Mouse (Mus musculus): Measurements from ENCODE around the gene Tatdn2.

Tatdn2 gene

GRCm38 (mm10) chr6:113668287-113669154 lies 28.3 kb upstream of the Tatdn2 start:
- in situ Hi-C loops (cut with MboI, MseI) = loop anchor here (10.0 to 25.0 kb wide), 2 partner anchors 1244 to 1246 kb away; no protein-coding TSS in a partner anchor

- in situ Hi-C loops (cut with MboI, MseI) = loop anchor here (5.0 to 25.0 kb wide), 3 partner anchors 33 to 1245 kb away; partner anchors contain the start of gene Irak2 (in 1 of the 2)
These were observed 27.0 kb upstream of the Tatdn2 start for GRCm38 (mm10) chr6:113669821-113670220.

GRCm38 (mm10) chr6:113672029-113672428 lies 24.8 kb upstream of the Tatdn2 start:
- in situ Hi-C loops (cut with MboI, MseI) = loop anchor here in 1 of 2 experiments (5.0 to 25.0 kb wide), 2 partner anchors 35 to 1240 kb away; partner anchors contain the start of gene Irak2

DNA sequence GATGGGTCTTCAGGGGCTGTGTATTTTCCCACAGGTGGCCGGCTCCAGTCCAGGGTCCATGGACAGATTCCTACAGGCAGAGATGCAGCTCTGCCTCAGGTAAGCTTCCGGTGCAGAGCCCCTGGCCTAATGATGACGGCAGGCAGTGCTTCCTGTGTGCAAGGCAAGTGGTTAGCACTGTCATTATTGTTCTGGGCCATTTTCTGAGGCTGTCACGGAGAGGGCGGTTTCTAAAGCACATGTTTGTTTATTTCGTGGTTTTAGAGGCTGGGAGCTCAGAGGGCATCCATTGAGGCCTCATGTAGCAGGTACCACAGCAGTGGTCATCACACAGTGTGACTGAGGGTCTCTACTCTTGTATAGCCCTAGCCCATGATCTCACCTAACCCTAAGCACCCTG lies 23.9 kb upstream of the Tatdn2 start:
- in situ Hi-C loops (cut with MboI, MseI) = loop anchor here in 1 of 2 experiments (5.0 to 25.0 kb wide), 2 partner anchors 36 to 1239 kb away; partner anchors contain the start of gene Irak2

- in situ Hi-C loops (cut with MboI, MseI) = no loop called here
These were observed 21.6 kb upstream of the Tatdn2 start for GRCm38 (mm10) chr6:113675234-113675633.

- in situ Hi-C loops (cut with MboI, MseI) = no loop called here
These were observed 20.9 kb upstream of the Tatdn2 start for GRCm38 (mm10) chr6:113675991-113676390.

DNA sequence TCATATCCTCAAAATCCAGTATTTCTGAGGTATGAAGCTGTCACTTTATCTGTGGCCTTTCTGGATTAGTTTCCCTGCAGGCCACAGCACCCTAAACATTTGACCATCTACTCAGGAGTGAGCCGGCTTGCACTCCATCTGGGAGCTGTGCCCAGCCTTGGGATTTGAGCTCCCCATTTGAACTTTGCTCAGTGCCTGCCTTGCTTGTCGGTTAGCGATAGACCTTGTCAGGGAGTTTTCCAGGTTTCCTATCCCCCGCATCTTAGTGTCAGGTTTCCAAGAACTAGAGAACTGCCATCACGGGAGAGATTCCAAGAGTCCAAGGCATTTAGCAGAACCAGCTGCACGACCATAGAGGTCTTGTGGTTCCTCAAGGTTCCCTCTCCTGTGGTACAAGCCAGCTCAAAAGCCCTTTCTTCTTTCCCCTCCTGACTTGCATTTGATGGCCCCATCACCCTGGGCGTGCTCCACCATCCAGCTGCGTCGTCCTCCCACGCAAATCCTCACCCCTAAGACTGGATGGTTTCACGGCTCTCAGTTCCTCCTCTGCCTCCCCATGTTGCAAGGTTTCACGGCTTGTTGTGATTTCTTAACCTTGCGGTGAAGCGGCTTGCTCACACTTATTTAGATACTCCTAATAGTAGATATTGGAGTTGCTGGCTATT lies 19.6 kb upstream of the Tatdn2 start:
- in situ Hi-C loops (cut with MboI, MseI) = no loop called here

DNA sequence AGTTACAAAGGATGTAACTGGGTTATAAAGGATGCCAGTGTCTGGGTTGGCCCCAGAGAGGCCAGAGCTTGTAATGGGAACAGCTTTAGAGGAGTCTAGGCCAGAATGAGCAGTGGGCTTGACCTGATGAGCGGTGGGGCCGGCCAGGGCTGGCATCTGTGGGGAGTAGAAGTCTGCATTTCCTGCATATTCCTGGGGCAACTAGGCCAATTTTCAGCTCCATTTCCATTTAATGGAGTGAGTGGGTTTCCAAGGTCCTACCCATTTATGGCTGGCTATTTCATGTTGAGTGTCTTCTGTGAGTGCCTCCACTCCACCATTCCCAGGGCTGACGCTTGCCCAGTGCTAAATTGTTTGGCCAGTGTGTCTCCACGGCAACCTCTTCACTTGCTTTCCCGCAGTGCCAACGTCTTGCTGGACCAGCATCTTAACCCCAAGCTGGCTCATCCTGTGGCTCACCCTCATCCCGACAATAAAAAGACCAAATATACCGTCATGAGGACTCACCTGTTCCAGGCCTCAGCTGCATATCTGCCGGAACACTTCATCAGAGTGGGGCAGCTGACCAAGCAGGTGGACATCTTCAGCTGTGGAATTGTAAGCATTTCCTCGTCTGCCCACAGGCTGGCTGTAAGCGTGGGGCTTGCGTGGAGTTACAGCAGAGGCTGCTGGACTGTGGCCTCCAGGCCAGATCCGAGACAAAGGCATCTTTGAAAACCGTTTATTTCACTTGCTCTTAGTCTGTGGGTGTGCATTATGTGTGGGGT lies 18.4 kb upstream of the Tatdn2 start:
- in situ Hi-C loops (cut with MboI, MseI) = no loop called here

DNA sequence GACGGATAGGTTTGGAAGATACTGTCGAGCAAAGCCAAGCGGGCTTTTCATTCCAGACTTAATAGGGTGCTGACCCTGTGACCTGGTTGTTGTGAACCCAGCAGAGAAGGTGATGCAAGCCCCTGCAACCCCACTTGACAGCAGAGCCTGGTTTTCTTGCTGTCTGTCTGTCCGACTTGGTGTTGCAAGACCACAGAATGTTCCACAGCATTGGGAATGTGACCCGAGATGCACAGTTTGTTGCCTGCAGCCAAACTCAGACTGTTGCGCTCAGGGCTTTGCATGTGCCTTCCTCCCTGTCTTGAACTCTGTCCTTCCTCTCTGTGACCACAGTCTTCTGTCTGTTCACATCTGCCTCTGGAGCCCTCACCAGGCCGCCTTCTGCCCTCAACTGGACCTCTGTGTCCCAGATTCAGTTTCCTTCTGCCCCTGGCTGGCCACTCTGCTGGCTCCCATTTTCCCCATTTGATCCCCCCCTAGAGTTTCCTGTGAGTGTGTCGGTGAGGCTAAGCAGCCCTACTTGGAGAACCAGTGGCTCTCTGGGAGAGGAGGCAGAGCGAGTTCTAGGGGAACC lies 16.8 kb upstream of the Tatdn2 start:
- in situ Hi-C loops (cut with MboI, MseI) = loop anchor here in 1 of 2 experiments (10.0 kb wide), 1 partner anchor 45 kb away; the partner anchor contains the start of gene Irak2

DNA sequence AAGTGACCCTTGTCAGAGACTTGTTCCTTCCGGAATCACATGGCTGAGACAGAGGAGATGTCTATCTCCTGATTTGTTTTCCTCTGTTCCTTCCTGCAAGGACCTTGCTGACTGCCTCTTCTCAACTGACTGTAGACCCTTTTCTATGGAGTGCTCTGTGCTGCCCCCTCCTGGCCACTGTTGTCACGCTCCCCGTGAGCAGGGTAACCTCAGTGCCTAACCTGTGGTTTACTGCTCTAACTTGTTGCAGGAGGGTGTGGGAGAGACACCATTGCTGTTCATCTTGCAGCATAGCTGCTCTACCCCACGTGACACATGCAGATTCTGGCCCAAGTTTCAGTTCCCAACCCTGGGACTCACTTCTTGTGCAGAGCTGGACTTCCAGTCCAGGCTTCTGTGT lies 15.6 kb upstream of the Tatdn2 start:
- in situ Hi-C loops (cut with MboI, MseI) = loop anchor here in 1 of 2 experiments (10.0 kb wide), 1 partner anchor 46 kb away; the partner anchor contains the start of gene Irak2

DNA sequence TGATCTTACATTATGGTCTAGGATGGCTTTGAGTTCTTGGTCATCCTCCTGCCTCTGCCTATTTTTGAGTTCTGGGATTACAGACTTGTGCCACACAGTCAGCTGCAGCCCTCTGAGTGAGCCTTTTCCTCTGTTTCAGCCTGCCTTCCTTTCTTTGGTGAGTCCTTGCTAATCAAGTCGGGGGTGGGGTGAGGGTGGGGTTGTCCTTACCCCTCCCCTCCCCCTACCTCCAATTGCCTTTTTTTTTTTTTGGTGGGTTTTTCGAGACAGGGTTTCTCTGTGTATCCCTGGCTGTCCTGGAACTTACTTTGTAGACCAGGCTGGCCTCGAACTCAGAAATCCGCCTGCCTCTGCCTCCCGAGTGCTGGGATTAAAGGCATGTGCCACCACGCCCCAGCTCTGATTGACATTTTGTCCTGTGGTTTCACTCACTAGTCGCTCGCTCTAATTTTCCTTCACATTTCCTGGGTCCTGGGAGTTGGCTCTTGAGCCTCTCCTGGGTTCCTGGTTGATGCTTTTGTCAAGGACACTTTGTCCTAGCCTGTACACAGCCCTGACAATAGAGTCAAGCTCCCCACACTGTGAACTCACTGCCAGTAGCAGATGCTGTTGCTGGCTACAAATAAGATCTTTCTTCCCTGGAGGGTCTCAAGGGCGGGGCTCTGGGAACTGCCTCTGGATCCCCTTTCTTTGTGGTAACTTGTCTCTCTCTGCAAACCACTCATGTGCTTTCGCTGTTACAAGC lies 13.6 kb upstream of the Tatdn2 start:
- in situ Hi-C loops (cut with MboI, MseI) = loop anchor here in 1 of 2 experiments (10.0 kb wide), 1 partner anchor 48 kb away; the partner anchor contains the start of gene Irak2

DNA sequence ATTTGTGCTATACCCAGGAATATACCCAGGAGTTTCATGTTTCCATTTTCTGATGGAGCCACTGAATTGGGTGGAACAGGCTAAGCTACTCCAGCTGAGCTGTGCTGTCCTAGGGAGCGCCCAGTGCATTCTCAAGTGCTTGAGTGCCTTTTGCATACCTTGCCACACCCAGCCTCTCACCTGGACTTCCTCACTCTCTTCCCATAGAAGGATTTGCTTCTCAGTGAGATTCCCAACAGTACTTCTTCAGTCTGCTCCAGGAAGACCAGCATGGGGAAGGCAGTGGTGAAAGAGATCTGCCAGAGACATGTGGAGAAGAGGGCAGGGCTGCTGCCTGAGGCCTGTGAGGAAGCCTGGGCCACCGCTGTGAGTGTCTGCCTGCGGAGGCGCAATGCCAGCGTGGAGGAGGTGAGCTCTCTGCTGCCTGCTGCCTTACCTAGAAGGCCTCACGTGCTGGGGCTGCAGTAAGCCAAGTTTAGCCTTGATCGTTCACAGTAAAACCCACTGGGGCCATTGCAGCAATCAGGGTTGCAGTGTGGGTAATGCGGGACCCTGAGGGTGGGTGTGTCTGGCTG lies 10.2 kb upstream of the Tatdn2 start:
- in situ Hi-C loops (cut with MboI, MseI) = loop anchor here in 1 of 2 experiments (10.0 kb wide), 1 partner anchor 52 kb away; the partner anchor contains the start of gene Irak2

- in situ Hi-C loops (cut with MboI, MseI) = no loop called here
These were observed 6.8 kb upstream of the Tatdn2 start for GRCm38 (mm10) chr6:113690008-113690399.

GRCm38 (mm10) chr6:113690400-113691083 lies 6.3 kb upstream of the Tatdn2 start:
- in situ Hi-C loops (cut with MboI, MseI) = no loop called here

DNA sequence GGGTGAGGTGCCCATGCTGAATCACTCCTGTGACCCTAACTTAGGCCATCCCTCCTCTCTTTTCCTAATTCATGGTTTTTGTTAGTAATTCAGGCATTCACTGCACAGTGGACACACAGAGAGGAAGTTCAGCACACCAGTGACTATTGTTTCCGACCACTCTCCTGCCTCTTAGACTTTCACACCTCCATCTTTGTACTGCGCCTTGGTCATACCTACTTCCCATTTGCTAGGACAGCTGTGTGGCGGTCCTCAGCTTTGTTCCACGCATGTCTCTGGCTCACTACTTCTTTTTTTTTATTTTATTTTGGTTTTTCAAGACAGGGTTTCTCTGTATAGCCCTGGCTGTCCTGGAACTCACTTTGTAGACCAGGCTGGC lies 5.8 kb upstream of the Tatdn2 start:
- in situ Hi-C loops (cut with MboI, MseI) = no loop called here

DNA sequence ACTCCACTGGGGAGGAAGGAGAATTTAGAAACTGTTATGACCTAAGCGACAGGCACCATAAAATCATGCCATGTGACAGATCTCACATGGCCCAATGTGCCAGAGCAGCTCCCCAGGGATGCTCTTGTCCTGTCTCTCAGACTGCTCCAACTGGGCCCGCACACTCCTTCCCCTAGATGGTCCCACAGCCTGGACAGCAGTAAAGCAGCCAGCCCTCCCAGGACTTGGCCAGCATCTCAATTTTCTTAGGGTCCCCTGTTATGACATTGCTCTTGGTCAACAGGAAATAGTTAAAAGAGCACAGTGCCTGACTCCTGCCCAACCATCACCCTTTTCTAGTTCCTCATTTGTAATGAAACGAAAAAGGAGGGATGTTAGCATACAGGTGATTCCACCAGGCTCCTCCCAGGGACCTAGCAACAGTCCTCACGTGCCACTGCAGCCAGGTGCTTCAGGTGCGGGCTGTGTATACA lies 4.2 kb upstream of the Tatdn2 start:
- in situ Hi-C loops (cut with MboI, MseI) = no loop called here

DNA sequence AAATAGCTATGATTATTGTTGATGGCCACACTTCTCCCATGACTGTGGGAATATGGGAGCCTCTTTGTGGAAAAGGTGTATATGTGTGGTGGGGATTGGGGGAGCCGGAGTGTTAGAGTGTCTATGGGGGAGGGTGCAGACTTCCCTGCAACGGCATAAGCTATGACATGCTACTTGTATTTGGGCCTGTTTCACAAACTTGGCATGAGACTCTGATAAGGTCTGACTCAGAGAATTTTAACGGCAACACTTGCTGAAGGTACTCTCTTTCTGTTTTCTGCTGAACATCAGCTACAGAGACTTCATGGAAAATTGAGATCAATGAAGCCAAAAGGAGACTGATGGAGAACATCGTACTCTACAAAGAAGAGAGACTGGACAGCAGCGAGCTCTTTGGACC lies 3.5 kb upstream of the Tatdn2 start:
- in situ Hi-C loops (cut with MboI, MseI) = no loop called here

GRCm38 (mm10) chr6:113695203-113695602 lies 1.6 kb upstream of the Tatdn2 start:
- in situ Hi-C loops (cut with MboI, MseI) = no loop called here

- in situ Hi-C loops (cut with MboI, MseI) = no loop called here
These were observed 989 bp upstream of the Tatdn2 start for GRCm38 (mm10) chr6:113695766-113696355.

Data from T-helper 17 cell (primary cell).